Mouse (Mus musculus) left cerebral cortex, adult 9 months (tissue): ENCODE data around the gene Arfip2.

Experiments
- DNase-seq, 2 experiments: peaks; one replicate each; pipeline ENCODE4 v3.0.0; 2022; ENCODE audit warnings: low spot score in 2 of 2

Gene Arfip2

DNA sequence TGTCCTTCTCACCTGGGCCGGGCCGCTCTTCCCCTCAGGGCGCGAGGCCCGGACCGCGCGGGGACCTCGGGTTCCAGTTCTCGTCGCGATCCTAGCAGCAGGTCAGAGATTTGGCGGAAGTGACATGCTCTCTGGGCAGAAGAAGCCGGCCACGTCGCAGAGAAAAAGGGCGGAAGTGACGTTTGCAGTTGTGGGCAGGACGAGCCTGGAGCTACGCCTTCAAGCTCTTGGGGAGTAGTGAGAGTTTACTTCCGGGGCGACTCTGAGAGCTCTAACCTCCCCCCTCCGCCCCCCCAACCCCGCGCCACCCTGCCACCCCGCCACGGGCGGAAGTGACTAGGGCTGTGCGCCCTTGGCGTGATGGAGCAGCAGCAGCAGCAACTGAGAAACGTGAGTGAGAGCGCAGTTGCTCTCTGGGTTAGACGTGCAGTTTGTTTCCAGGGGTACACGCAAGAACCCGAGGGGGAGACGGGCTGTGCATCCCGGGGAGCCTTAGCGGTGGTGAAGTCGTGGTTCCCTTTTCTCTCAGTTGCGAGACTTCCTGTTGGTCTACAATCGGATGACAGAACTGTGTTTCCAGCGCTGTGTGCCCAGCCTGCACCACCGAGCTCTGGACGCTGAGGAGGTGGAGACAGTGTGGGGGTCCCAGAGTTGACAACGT lies at the start of gene Arfip2, which contains the start of gene Gm45799:
TSS of gene Arfip2 (minus strand) at position 184 of the 661 bp plus-strand sequence.
TSS of gene Gm45799 (plus strand) at position 320 of the 661 bp plus-strand sequence.
- peak; percentile 97 to 98 for DNase-seq

DNA sequence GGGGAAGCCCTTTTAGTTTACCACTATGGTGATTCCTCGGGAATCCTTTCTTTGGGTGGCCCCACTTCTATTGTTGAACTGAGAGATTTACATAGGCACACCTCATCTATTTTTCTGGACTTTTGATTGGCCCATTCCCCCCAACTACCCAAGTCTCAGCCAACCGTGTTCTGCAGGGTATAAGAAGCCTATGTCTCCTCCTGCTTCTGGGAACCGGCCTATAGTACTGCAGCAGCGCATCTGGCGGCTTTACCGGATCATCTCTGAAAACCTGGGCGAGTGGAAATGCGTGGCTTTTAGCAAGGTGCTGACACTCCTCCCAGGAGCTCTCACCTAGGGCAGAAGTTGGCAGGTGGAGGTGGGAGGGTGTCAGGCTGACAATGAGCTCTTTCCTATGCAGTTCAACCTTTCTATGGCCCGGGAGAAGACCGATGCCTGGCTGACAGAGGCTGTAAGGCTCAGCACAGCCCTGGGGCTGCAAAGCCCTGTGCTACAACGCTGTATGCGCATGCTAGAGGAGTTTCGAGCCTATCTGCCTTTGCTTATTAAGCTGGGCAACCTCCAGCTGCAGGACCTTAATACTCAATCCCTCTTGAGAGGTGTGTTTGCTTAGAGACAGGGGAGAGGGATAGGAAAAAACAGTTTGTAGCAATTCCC lies 45.5 kb upstream of the Arfip2 start:
- no peak for DNase-seq

DNA sequence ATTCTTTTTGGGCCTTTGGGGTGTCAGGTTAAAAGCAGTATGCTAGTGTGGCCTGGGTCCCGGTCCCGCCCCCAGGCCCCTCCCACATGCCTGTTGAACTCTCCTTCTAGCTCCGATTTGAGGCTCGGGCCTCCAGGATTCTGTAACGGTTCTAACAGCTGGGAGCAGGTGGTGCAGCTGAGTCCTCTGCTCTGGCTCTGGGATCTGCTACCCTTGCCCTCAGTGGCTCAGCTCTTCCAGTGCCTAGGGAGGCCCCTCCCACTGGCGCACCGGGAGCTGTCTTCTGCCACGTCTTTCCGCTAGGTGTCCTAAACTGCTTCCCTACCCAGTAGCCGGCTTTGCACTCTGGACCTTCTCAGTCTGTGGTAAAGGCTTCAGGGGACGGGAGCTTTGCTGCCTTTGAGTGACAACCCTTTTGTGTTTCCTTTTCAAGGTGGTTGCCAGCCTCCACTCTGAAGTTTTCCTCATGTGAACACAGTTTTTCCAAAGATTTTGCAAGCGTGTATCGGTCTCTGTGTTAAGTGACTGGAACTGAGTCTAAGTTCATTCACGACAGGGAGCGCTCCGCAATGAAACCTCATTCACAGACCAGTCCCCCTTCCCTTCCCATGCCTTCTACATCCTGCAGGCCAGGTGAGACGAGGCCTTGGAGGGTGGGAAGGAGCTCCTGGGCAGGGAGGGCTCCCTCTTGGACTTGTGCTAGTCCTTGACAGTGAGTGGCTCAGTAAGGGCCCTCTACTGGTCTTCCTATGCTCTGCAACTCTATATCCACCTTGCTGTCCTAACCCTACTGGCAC lies 10.6 kb upstream of the Arfip2 start, which contains the start of gene Dnhd1:
TSS of gene Dnhd1 (plus strand) at position 189 of the 797 bp plus-strand sequence.
- DNase-seq: peak in 1 of 2 experiments; percentile 65

DNA sequence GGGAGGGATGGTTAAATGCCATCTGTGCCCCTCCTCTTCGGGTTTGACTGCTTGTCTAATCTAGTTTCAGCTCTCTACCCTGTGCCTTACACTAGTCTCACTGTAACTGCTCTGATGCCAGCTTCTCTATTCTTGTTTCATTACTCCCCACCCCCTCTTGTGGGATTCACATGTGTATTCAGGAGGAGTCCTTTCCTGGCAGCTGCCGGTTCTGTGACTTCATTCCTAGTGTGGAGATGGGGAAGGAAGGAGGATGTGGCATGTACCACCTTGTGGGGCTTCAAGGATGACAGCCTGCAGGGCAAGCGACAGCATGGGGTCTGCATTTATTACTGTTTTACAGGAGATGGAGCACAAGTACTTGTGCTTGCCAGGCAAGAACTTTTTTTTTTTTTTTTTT lies 1.7 kb upstream of the Arfip2 start:
- no peak for DNase-seq

DNA sequence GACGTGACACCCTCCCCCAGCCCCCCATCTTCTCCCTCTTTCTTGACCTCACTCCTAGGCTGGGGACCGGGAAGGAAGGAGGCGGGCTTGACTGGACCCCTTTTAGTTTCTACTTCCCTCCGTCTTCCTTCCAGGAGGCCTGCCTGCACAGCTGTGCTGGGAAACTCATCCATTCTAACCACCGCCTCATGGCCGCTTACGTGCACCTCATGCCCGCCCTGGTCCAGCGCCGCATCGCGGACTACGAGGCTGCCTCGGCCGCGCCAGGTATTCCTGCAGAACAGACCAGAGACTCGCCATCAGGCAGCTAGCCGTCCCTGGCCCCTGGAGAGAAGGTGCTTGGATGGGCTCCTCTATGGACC lies 659 bp upstream of the Arfip2 start:
- no peak for DNase-seq

DNA sequence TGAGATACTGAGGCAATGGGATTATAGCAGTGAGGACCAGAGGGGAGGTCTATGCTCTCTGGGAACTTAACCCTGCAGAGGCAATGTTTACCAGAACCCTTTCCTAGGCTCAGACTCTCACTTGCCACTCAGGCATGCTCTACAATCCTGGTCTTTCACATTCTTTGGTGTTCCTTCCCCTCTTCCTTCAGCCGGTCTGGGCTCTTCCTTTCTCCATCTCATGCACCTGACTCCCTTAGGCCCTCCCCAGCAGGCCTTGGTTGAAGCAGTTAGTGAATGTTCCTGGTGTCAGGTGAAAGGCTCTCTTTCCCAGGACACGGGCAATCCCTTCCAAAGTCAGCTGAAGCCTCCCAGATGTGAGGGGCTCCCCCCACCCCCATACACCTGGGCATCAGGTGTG lies 460 bp downstream of the Arfip2 start, which contains the start of gene Timm10b:
TSS of gene Timm10b (plus strand) at position 301 of the 400 bp plus-strand sequence.
- no peak for DNase-seq

DNA sequence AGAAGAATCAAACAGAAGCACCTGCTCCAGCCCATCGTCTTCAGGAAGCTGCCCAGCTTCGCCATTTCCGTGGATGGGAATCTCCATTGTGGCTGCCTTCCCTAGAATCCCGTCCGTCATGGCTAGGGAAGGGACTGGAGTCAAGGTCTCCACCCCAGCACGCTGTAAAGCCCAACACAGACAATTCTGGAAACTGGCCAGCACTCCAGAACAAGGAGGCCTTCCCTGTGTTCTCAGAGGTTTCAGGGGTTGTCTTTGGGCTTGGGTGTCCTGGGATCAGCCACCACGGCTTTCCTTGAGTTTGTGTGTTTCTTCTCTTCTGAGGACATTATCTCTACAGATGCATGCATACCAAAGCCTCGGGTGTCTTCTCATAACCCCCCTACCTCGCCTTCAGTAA lies 912 bp downstream of the Arfip2 start:
- DNase-seq: no peak

DNA sequence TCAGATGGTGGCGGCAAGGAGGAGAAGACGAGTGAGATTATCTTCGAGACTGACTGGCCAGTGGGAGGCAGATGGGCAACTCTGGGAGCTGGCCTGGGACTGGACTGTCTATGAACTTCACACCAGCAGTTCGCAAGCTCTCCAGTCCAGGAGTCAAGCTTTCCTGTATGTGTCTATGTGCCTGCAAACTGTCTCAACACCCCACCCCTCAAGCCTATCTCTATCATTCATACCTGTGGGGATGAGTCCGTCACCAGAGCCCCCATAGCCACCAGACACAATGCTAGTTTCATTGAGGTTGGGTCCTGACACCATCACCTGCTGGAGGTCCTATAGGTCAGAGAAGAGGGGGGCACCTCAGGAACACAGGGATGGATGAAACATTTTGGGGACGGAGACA lies 1.4 kb downstream of the Arfip2 start:
- DNase-seq: no peak

DNA sequence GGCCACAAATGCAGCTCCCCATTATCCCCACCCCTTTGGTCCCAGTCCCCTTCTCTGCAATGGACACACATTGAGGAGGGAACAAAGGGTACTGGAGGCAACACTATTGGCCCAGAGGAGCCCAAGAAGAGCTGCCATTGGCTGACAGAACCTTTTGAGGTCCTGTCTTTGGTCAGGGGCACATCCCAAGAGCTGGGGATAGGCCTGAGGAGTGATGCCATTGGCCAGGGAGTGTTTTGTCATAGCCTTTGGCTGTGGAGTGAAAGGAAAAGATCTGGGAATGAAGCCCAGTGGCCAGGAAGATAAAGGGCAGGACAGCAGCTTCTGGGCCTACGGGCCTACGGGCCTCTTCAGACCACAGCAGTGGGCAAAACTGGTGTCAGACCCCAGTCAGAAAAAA lies 4.5 kb downstream of the Arfip2 start:
- no peak for DNase-seq

DNA sequence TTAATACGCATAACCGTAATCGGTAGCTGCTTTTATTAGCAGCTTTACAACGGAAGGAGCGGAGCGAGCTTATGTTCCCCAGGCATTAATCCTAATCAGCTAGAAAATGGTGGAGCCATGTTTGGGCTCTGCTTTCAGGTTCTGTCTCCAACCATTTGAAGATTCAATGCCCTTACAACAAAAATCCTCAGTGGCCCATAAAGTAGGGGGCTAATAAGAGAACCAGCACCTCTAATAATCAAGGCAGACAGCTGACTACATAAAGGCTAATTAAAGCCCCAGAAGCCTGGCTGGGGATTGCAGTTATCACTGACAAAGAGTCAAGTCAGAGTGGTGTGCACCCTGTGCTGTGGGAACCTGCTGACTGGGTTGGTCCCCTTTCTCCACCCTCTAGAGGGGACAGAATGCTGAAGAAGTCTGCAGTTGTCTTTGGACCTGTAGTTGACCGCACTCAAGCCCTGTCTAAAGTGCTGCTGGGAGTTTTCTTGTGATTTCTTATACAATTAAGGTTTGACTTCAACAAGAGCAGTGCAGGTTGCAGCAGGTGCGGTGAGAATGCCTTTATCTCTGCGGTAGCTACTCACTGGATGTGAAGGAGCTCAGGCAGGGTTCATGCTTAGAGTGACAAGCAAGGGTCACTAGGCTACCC lies 5.8 kb downstream of the Arfip2 start:
- no peak for DNase-seq

DNA sequence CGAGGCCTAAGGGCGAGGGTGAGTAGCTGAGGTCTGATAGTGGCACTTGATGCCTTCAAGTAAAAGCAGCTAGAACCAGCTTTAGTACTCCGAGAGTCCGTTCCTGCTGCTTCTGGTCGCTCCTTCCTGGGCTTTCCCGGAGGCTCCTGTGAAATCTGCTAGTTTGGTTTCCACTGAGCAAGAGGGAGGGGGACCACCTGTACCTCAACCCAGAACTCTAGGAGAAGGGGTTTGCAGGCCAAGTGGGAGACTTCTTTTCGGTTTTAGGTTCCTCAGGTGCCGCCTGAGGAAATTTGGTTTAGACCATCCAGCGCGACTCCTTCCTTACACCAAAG lies 6.4 kb downstream of the Arfip2 start:
- no peak for DNase-seq

DNA sequence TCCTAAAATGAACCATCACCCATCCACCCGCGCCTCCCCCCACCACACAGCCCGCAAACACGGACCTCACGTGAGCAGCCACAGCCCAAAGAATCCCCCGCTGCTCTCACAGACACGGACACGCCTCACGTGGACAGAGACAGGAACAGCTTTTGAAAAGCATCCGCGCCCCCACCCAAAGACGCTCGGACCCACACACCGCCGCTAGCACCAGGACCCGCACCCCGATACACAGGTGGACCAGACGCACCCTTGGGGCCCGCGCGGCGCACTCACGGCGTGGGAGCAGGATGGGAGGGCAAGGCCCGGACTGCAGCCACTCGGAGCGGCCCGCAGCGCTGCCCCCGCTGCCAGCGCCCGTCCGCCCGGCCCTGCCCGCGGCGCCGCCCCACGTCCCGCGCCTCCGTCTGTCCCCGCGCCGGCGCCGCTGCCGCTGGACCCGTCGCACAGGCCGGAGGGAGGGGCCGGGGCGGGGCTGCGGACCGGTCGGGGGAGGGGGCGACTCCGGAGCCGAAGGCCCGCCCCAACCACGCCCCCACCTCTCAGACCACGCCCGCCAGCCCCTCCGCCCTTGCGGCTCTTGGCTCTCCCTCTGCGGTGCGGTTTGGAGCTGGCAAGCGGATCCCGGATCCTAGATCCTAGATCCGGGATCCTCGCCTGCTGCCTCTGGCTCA lies 7.0 kb downstream of the Arfip2 start, which contains the start of gene Trim3:
TSS of gene Trim3 (minus strand) at position 445 of the 674 bp plus-strand sequence.
- peak; percentile 77 to 88 for DNase-seq

DNA sequence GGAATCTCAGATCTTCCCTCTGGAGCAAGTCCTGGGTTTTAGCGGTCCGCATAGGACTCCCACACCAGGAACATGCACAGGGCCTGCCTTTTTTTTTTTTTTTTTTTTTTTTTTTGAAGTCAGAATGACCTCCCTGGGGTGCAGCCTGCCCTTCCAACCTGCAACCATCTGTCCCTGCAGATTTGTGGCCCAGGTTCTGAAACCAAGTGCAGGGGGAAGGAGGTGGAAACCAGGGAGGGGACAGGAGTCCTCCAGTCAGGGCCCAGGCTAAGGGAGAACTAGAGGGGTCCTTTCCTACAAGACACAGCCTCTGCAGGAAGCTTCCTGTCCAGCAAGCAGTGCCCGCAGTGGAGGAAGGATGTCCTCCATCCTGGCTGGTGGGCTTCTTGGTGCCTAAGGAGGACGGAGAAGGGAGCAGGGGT lies 7.7 kb downstream of the Arfip2 start:
- no peak for DNase-seq

DNA sequence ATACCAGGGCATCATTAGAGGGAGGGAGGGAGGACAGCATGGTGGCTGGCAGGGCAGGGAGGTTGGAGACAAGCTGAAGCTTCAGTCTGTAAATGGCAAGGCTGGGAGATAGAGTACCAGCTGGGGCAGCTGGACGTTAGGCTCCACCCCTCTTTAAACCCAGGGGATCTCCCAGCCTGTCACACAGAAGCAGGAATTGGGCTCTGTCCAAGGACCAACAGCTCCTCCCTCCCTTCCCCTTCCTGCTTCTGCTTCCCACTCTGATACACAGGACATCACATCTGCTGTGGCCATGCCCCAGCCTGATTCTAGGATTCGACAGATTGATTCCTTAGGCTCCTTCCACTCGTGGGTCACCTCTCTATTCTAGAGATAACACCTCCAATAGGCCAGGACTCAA lies 11.6 kb downstream of the Arfip2 start:
- DNase-seq: peak; percentile 52 to 64

DNA sequence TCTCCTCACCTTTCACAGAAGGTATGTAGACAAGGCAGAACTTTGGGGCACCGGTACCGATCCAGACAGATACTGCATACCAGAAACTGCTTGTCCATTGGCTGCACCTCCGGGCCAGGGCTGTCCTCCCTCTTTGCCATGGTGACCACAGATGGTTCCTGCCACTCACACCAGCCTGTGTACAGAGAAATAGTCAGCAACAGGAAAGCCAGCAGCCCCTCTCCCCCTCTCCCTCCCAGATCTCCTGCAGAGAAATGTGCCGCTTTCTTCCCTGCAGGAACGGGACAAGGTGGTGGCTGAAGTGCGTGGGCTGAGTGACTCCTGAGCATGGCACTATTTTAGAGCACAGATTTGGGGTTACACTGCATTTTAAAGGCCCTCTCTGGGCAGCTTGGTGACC lies 14.8 kb downstream of the Arfip2 start:
- no peak for DNase-seq

DNA sequence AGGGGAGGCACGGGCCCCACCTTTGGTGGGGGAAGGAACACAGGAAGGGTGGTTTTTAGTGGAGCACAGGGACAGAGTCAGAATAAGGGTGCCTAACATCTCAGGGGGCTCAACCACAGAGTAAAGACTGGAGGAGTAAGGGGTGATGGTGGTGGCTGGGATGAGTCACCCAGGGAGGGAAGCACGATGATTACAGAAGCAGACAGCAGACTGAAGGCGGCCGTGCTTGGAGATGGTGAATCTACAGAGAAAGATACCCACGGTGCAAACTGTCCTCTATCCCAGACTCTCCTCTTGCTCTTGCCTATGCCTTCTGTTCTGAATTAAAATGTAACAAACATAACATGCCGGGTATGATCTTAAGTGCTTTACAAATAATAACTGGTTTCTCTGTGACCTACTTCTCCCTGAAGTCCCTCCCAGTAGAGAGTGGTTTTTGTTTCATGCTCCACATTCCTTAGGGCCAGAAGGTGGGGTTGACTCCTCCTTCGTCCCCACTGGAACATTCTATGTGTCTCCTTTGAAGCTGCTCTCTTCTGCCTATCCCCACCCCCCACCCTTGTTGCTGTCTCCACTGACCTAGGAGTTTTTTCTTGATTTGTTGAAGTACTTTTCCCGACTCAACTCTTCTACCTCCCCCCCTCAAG lies 18.4 kb downstream of the Arfip2 start:
- DNase-seq: no peak

DNA sequence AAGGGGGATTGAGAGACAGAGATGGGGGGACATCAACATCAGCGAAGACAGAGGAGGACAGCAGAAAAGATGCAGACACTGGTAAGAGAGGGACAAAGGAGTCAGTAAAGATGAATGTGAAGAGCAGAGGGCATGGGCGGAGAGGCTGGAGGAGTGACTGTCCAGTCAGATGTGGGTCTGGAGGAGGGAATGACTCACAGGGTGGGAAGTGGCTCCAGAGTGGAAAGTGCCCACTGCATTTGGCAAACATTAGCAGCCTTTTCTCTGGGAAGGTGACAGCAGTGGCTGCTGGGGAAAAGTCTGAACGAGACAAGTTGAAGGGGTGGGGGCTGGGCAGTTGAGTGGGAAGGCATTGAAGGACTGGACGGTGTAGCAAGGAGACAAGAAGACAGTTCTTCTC lies 19.2 kb downstream of the Arfip2 start:
- DNase-seq: no peak

DNA sequence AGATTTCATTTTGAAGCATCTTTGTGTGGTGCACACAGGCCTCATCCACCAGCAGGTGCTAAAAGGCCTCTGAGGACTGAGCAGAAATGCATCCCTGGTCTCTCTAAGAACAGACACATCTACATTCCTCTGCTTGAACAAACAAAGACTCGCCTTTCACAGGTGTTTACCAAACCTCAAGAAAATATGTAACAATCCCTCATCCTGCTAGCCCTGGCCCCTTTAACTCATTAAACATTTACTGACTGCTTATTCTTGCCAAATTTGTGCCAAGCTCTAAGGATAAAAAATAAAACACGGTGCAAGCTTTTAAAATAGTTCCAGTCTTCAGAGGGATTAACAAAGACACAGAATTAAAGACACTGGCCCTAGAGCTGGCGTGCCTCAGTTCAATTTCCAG lies 20.5 kb downstream of the Arfip2 start:
- DNase-seq: no peak

DNA sequence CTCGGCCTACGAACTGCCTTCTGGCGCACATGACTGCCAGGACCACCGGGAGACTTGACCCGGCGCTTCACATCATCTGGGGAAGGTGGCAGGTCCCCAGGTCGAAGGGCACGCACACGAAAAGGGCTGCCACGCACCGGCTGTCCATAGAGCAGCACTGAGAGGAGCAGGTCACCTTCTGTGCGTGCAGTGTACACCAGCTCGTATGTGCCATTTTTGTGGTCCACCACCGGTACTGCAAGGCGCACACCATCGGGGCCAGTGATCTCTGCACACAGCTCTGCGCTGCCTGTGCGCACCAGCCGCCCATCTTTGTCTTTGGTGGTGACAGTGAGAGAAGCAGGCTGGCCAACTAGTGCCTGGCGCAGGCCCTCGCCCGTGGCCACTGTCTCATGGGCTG lies 22.4 kb downstream of the Arfip2 start:
- no peak for DNase-seq

DNA sequence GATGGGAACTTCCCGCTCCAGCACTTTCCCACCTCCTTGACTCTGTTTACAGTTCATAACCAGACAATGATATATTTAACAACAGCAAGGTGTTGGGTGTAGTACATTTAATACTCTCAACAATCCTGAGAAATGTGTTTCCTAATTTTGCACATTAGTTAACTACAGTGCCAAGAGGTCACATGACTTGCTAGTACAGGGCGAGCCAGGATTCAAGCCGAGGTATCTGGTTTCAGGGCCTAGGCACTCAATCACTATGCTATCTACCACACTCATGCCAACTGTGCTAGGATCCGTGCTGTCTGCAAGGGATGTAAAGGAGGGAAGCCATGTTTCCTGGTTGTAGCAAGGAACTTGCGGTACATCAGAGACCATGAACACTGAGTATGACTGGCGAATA lies 23.7 kb downstream of the Arfip2 start:
- no peak for DNase-seq

DNA sequence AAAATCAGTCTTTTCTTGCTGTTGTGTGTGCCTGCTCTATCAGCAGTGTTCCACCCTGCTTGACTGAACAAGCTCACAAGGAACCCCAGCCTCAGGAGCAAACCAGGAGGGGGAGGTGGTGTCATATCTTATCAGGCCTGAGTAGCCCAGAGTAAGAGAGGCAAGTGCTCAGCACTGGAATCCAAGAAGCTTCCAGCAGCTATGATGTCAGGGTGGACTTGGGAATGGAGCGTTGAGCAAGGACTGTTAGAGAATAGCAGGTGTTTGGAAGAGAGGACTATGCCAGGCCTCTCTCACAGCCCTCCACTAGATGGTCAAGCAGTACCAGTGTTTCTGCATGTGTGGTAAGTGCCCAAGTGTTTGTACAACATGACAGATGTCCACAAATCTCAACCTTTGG lies 24.5 kb downstream of the Arfip2 start:
- no peak for DNase-seq
